Mouse (Mus musculus) gastrocnemius, adult 8-10 months (tissue): ENCODE results near the gene Exd1. TPM values are rescaled to one million over a fixed set of nuclear protein-coding genes. Genes with fewer than 3 reads are reported as not detected.
A peak's percentile ranks its signal among the peaks of the same experiment; 100 is the strongest.
"Not testable (repeated sequence)": the region's sequence is repeated elsewhere in the genome, so short reads cannot be mapped to it uniquely, and the experiment has no call there.

Source experiments
- DNase-seq, 2 experiments: peaks; one replicate each; pipeline ENCODE4 v3.0.0; 2022; ENCODE audit warnings: low spot score in 2 of 2
- total RNA-seq, 4 experiments: library from RNA; stranded (reverse); gene quantifications; 2 replicates each; pipeline ENCODE4 v1.2.4; 2022

The Exd1 gene
- total RNA-seq, 4 experiments from 2014 or later, result 0.85 to 2.0 (median 1.2) TPM

- peak; percentile 4 to 6 for DNase-seq
These were observed 5.3 kb downstream of the Exd1 start for GRCm38 (mm10) chr2:119542106-119542505.

DNA sequence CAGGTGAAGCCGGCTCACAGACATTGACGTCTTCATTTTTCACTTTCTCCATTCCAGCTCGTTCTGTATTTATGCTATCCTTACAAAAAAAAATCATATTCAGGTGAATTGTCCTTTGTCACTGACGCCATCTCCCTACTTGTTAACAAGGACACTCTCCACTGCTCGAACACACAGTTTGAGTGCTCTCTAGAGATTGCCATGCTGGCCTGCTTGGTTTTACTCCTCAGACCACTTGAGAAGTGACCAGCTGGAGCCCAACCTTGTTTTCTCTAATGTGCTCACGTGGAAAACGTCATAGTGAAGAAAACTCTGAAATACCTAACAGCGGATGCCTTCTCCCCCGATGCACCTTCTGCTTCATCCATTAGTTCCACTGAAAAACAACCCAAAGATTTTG lies 8.6 kb downstream of the Exd1 start:
- no peak for DNase-seq

DNA sequence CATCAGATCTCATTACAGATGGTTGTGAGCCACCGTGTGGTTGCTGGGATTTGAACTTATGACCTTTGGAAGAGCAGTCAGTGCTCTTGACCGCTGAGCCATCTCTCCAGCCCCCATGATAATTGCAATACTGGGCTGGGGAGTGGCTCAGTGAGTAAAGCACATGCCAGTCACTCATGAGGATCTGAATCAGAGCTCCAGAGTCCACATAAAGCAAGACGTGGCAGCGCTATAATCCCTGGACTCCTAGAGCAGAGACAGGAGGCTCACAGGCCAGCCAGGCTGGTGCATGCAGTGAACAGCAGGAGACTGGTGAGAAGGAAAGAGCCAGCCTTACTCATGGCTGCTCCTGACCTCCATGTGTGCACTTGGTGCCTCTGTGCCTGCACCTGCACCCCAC lies 22.0 kb downstream of the Exd1 start:
- no peak for DNase-seq

DNA sequence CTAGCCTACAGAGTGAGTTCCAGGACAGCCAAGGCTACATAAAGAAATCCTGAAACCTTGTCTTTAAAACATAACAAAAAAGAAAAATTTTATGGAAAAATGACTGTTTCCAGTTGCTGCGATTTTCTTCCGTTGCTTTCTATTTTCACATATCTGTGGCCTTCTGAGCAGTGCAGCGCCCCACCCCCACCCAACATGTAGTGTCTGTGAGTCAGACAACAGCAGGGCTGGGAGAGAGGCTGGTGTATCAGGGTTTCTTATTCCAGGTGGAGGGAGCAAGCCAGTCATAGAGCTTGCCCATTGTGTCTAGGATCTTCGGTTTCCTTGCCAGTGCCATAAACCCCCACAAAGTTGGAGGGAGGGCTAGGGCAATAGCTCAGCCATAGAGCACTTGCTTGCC lies 23.6 kb downstream of the Exd1 start:
- DNase-seq, result no peak

- no peak for DNase-seq
These were observed 26.9 kb downstream of the Exd1 start for GRCm38 (mm10) chr2:119520550-119520949.

GRCm38 (mm10) chr2:119516811-119517210 lies 30.6 kb downstream of the Exd1 start:
- no peak for DNase-seq

GRCm38 (mm10) chr2:119514026-119514522 lies 33.4 kb downstream of the Exd1 start:
- DNase-seq, result no peak

DNA sequence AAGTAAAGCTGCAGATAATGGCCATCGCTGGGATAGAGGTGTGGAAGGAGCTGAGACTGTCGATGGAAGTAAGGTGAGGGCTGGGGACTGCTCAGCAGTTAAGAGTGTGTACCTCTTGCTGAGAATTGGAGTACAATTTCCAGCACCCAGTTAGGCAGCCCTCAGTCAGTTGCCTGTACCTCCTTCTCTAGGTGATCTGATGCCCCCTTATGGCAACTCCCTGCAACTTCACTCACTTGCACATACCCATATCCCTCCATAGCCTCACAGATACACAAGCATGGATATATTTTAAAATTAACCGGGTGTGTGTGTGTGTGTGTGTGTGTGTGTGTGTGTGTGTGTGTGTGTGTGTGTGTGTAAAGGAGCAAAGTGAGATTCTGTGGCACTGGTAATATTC lies 35.1 kb downstream of the Exd1 start:
- no peak for DNase-seq

GRCm38 (mm10) chr2:119510856-119511255 lies 36.6 kb downstream of the Exd1 start:
- no peak for DNase-seq

- DNase-seq, result not testable (repeated sequence)
These were observed 38.9 kb downstream of the Exd1 start for GRCm38 (mm10) chr2:119508518-119508917.

DNA sequence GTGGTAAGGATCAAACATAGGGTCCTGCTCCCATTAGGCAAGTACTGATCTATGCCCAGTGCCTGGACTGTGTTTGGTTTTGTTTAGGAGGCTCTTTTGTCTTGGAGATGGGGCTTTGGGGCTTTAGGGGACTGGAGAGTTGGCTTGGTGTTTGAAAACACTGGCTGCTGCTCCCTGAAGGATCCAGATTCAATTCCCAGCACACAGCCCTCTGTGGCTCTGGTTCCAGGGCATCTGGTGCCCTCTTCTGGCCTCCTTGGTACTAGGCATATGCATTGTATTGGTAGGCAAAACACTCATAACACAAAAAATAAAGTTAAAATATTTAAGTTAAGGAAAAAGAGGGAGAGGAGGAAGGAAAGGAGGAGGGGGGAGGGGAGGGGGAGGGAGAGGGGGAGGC lies 40.3 kb downstream of the Exd1 start:
- no peak for DNase-seq

DNA sequence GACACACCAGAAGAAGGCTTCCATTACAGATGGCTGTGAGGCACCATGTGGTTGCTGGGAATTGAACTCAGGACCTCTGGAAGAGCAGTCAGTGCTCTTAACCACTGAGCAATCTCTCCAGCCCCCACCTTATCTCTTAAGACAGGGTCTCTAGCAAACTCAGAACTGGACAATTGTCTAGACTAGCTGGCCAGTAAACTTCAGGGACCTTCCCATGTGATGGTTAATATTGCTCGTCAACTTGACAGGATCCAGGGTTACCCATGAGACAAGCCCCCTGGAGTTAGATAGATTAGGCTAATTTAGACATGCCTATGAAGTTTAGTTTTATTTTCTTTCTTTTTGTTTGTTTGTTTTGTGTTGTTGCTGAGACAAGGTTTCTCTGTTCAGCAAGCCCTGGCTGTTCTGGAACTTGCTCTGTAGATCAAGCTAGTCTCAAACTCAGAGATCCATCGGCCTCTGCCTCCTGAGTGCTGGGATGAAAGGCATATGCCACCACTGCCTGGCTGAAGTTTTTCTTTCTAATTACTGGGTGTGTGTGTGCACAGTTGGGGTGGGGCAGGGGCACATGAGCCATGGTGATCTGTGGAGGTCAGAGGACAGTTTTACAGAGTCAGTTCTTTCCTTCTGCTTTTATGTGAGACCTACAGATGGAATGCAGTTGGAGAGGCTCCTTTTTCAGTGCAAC lies 46.3 kb downstream of the Exd1 start:
- DNase-seq, result no peak

GRCm38 (mm10) chr2:119498859-119499258 lies 48.6 kb downstream of the Exd1 start:
- DNase-seq, result no peak

GRCm38 (mm10) chr2:119496082-119496481 lies 51.3 kb downstream of the Exd1 start:
- no peak for DNase-seq

DNA sequence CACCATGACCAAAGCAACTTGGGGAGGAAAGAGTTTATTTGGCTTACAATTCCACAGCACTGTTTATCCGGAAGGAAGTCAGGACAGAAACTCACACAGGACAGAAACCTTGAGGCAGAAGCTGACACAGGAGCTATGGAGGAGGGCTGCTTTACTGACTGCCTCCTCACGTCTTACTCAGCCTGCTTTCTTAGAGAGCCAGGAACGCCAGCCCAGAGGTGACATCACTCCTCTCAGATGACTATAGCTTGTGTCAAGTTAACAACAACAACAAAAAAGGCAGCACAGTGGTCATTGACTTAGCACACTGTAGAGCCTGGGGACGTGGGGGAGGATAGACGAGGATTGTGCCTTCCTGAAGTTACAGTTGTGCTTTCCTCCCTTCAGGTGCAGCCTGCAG lies 55.5 kb downstream of the Exd1 start:
- no peak for DNase-seq

GRCm38 (mm10) chr2:119486488-119486887 lies 60.9 kb downstream of the Exd1 start:
- DNase-seq, result no peak

GRCm38 (mm10) chr2:119482307-119482706 lies 65.1 kb downstream of the Exd1 start:
- DNase-seq, result no peak

GRCm38 (mm10) chr2:119478397-119478749 lies 69.1 kb downstream of the Exd1 start:
- DNase-seq, result no peak

DNA sequence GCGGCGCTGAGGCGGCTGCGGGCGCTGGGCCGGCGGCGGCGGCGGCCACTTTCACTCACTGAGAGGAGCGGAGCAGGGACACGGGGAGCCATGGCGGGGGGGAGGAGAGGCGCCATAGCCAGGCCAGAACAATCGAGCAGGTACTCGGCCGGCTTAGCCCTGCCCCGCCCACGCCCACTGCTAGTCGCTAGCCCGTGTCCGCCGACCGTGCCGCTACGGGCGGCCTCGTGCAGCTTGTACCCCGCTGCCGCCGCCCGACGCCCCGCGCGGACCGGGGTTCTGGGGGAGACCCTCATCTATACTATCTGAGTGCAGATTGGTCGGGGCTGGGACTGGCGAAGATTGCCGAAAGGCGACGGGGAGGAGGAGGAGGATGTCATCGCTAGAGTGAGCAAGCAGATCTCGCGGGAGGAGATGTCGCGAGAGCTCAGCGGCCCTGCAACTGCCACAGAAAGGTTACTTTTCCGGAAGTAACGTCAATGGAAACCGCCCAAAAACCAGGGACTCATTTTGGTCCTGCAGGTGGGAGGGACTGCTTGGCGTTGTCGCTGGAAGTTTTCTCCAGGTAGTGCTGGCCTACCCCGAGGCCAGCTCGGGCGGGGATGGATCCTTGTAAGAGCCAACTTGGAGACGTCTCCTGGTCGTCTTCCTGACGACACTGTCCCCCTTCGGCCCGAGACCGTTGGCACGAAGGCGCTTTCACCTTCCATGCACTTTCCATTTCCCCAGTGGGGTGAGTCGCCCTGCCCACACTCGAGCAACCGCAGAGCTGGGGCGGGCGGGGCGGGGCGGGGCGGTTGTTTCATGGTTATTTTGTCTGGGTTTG lies 69.6 kb downstream of the Exd1 start, which contains the start of gene Ino80:
TSS of gene Ino80 (minus strand) at position 117 of the 826 bp plus-strand sequence.
- peak; percentile 98 for DNase-seq

DNA sequence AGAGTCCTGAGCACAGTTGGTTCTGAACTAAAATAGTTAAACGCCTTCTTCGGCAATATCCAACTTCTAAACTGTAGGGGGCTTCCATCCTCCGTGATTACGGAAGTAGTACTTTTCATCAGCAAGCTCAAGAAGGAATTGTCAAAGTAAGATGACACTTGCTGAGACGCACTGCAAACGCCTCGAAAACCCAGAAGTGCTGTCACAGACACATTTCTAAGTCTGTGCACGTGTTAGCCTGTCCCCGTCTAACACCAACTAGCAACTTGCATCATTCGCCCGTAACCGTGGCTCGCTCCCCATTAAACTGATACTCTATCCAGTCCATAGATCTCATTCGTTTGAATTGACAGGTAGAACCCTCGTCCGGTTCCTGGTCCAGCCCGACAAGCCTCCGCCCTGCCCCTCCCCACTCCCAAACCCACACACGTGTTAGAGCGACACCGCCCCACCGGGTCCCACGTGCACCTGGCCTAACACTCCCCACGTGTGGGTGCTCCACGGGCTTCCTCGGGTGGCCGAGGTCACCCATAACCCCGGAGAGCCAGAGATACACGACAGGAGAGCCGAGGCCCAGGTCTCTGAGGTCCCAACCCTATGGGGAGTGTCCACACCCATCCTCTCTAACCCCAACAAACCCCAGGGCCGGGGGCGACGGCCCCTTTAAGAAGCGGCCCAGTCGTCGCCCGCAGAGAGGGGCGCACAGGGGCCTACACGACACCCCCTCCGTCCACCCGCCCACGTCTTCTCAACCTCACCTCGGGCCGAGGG lies 70.6 kb downstream of the Exd1 start:
- DNase-seq, result peak; percentile 67 to 74

DNA sequence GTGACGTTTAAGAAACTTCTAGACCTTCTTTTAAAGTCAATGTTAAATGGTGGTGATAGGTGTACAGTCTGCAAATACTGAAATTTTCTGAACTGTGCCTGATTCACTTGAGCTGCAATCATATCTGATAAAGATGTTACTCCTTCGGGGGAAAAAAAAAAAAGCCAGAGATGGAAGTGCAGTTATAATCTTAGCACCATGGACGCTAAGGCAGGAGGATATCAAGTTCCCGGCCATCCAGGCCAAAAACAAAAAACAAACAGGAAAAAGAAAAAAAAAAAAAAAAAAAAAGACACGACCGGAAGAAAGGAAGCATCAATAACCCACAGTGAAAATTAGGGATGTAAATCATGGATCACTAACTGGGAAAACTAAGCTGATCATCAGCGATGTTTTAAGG lies 71.3 kb downstream of the Exd1 start:
- no peak for DNase-seq
